Mouse (Mus musculus) gastrocnemius, adult 2 months (tissue): ENCODE measurements around the gene Eif1b. TPM values are rescaled to one million over a fixed set of nuclear protein-coding genes. Genes with fewer than 3 reads are reported as not detected.
A peak's percentile ranks its signal among the peaks of the same experiment; 100 is the strongest.

Experiments
- DNase-seq: peaks from one replicate; pipeline ENCODE4 v3.0.0; 2022
- H3K27ac ChIP-seq: fragments of 200-600 bp; 2 replicates; pipeline ENCODE4 v1.8.1; 2022; ENCODE audit warnings: mild to moderate bottlenecking
- H3K4me3 ChIP-seq: fragments of 200-600 bp; 2 replicates; pipeline ENCODE4 v1.8.1; 2022; ENCODE audit warnings: mild to moderate bottlenecking, moderate library complexity
- CTCF ChIP-seq: fragments of 200-600 bp; IDR thresholded peaks from 2 replicates; pipeline ENCODE4 v1.8.1; 2022; ENCODE audit warnings: antibody characterized with exemption, mild to moderate bottlenecking, moderate library complexity
- intact Hi-C: fragments of 180-260 bp; cut with DNase I; formaldehyde crosslinking; loops from one replicate; pipeline ENCODE4 v1.15.1; 2025
- total RNA-seq, 2 experiments: library from RNA; stranded (reverse); gene quantifications; 2 replicates each; pipeline ENCODE4 v1.2.3; 2021

Gene Eif1b
- total RNA-seq, 2 experiments from 2014 or later, result 39.9 to 46.4 TPM

DNA sequence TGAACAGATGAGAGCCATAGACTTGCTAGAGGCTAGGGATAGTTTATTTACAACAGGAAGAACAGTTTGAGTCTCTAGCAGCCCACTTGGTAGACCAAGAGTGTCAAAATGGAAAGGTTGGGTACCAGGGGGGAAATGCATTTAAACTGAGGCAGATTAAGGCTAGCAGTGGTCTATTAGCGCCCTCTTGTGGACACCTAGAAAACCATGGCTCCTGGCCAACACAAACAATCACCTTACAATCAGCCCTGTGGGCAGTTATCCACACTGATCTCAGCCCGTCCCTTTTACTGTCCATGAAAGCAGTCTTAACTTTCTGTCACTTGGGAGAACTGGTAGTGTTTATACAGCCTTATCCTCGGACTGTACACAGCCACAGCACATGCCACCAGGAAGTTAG, 4.7 kb downstream of the Eif1b start:
- H3K4me3 ChIP-seq, result no peak overlapping the region
- intact Hi-C loops, result loop anchor here (1.0 to 2.0 kb wide), 2 partner anchors 62 to 74 kb away; partner anchors contain the start of gene Rpl14
- no peak overlapping the region for H3K27ac ChIP-seq
- TF ChIP-seq CTCF, result peak; percentile 81
- DNase-seq, result peak; percentile 60

DNA sequence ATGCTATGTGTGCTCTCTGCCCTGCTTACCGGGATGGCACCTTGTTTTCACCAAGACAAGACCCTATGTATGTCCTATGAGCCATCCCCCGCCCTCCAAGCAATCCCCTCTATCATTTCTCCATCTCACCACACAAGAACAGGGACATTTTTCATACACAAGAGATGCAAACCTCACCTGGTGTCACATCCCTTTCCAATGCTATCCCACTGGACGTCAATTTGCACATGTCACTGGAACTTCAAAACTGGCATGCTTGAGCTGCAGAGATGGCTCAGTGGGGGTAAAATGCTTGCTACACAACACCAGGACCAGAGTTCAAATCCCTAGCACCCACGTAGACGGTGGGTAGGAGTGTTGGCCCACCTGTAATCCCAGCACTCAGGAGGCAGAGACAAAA, 6.0 kb downstream of the Eif1b start:
- TF ChIP-seq CTCF, result no peak
- intact Hi-C loops, result loop anchor here (2.0 kb wide), 1 partner anchor 73 kb away; the partner anchor contains the start of gene Rpl14
- DNase-seq, result no peak

DNA sequence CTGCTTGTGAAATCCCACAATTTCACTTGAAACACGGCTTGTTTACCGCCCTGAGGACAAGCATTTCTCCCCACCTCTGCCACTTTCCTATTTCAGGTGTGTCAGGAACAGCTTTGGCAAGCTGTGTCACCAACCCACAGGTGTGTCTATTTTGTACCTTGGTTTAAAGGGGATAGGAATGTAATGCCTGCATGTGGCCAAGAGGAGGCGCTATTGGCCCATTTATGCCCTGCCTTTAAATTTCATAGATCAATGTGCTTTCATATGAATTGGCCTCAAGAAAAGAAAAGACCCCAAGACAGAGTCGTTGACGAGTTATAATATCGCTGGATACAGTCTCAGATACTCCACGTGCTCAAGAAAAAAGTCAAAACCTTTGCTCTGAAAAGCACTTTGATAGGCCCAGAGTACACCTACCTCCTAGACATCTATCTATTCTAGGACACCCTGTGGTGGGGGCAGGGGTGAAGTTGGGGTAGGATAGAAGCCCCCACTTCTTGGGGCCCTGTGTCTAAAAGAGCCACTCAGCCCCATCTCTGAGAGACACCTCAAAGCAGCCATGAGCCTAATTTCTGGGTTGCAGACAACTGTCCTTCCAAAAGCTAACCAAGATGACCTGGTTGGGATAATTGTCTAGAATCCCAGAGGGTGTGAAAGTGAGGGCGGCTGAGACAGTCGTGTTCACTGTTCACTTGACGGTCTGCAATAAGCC, 9.3 kb downstream of the Eif1b start:
- H3K4me3 ChIP-seq, result no peak overlapping the region
- peak; percentile 43 for TF ChIP-seq CTCF
- intact Hi-C loops, result loop anchor here (5.0 kb wide), 1 partner anchor 369 kb away; no protein-coding TSS in a partner anchor
- DNase-seq, result no peak
- H3K27ac ChIP-seq, result no peak overlapping the region

More for the DNA sequence above, 6.0 kb downstream of the Eif1b start:
- Histone ChIP-seq H3K4me3 (no peak overlapping the region), H3K27ac (no peak overlapping the region)

DNA sequence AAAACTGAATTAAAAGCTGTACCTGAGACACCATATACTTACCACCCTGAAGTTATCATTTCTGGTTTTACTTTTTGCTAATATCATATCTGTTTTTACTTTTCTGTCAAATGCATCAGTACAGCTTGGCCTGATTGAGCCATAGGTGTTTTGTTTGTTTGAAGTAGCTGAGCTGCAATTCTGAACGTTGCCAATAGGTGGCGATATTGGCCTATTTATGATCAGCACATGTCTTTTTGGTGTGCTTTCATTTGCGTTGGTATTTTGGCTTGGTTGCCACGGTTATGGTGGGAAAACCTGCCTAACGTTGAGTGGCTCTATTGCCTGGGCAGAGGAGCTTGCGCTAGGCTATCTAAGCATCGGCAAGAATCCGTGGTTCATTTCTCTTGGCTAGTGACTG, 10.0 kb downstream of the Eif1b start:
- intact Hi-C loops, result loop anchor here (1.0 to 5.0 kb wide), 3 partner anchors 84 to 370 kb away; no protein-coding TSS in a partner anchor
- no peak overlapping the region for H3K4me3 ChIP-seq
- H3K27ac ChIP-seq, result no peak overlapping the region
- DNase-seq, result peak; percentile 67
- TF ChIP-seq CTCF, result peak; percentile 79

DNA sequence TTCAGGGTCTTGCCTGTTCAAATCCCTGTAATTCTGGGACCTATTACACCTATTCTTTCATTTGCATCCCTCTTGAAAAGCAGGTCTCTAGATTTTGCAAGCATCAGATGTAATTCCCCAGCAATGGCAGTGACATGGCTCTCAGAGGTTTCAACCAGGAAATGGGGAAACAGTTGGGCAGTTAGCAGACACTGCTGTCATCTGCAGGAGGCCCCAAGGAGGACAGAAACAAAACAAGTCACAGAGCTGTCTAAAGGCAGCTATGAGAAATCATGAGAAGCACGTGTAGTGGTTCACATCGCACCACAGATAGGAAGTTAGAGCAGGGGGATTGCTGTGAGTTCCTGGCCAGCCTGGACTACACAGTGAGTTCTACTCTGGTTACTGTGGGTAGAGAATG, 12.4 kb downstream of the Eif1b start:
- DNase-seq, result no peak
- Histone ChIP-seq H3K4me3 (no peak overlapping the region), H3K27ac (no peak overlapping the region)
- no peak for TF ChIP-seq CTCF
- intact Hi-C loops, result loop anchor here (5.0 kb wide), 1 partner anchor 372 kb away; no protein-coding TSS in a partner anchor

DNA sequence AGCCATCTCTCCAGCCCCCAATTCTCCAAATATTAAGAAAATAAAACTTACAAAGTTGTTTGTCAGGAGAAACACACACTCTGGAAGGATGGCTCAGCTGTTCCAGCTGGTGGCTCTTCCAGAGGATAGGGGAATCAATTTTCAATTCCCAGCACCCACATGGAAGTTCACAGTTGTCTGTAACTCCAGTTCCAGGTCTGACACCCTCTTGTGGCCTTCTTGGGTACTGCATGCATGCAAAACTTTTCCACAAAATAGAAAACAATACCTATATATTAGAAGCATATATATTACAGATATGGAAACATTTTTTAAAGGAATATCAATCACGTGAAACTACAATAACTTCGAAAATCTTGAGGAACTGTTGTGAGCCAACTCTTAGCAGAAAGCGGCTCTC, 19.7 kb downstream of the Eif1b start:
- peak; percentile 75 for TF ChIP-seq CTCF
- intact Hi-C loops, result no loop called here
- no peak overlapping the region for H3K4me3 ChIP-seq
- DNase-seq, result no peak
- no peak overlapping the region for H3K27ac ChIP-seq

DNA sequence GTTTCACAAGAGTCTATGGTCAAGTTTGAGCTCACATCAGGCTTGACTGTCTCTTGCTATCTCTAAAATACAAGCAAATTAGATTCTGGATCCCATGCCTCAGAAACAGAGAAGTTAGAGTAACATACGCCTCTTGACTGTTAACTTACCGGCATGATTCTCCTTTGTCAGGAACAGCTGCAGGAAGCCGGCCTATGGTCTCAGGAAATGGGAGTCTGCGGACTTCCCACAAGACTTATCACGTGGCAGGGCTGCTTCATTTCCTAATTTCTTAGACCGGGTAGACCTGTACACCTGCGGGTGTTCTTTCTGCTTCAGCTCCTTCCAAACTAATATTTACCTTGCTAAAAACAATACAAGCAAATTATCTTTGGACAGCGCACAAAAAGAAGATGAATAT, 24.7 kb downstream of the Eif1b start:
- no peak for TF ChIP-seq CTCF
- intact Hi-C loops, result no loop called here
- H3K27ac ChIP-seq, result no peak overlapping the region
- H3K4me3 ChIP-seq, result no peak overlapping the region
- no peak for DNase-seq

DNA sequence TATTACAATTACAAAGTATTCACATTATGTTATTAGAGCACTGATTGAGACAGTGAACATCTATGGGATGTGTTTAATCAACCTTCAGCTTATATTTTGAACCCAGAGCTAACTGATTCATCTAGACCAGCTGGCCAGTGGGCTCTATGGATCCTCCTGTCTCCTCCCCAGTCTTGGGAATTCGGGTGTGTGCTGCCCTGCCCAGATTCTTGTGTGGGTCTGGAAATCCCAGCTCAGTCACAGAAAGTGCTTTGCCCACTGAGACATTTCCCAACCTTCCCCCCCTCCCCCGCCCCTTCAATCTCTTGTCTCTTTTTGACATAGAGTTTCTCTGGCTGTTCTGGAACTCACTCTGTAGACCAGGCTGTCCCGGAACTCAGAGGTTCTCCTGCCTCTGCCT, 26.9 kb downstream of the Eif1b start:
- no peak overlapping the region for H3K27ac ChIP-seq
- no peak for TF ChIP-seq CTCF
- no peak overlapping the region for H3K4me3 ChIP-seq
- intact Hi-C loops, result no loop called here
- DNase-seq, result no peak

DNA sequence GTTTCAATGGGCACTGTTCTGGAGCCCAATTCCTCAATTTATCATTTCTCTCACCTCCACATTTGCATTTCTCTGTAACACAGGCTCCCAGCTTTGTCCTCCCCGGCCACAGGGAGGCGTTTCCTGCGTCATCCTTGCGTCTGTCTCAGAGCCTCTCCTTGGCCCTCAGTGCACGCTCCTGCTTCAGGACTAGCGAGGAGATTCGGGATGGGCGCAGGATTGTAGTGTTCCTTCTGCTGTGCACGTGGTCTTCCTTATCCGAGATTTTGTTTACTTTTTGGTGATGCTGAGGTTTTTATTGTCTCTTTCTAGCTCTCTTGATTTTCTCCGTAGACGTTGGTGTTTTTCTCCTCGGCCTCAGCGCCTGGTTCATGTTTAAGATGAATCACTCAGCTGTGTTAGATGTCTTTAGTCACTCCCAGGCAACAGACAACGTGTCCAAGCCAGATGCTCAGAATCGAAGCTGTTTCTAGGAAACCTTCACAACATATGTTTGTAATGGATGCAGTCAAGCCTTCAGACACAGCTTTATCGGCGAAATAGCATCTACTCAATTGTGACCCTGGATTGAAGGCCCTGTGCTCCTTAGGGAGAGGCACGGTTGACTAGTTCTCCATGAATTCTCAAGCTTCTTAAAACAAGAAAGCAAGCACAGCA, 27.6 kb downstream of the Eif1b start:
- TF ChIP-seq CTCF, result no peak
- no peak for DNase-seq
- no peak overlapping the region for H3K4me3 ChIP-seq
- intact Hi-C loops, result no loop called here
- no peak overlapping the region for H3K27ac ChIP-seq

DNA sequence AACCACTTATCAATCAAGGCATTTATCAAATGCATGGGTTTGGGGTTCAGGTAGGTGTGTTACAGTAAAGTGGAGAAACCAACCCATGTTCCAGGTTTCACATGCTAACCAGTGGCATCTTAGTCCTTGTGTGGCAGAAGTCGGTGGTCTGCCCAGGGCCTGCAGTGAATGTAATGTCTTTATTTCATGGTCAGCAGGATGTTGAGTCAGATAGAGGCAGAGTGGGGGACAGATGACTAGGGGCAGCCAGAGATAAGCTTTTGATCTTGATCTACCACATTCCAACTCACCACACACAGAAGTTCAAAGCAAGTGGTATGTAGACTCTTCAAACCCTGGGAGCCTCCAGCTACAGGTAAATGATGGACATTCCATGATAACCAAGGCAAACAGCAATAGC, 29.1 kb downstream of the Eif1b start:
- no peak overlapping the region for H3K27ac ChIP-seq
- intact Hi-C loops, result no loop called here
- DNase-seq, result no peak
- no peak for TF ChIP-seq CTCF
- H3K4me3 ChIP-seq, result no peak overlapping the region

DNA sequence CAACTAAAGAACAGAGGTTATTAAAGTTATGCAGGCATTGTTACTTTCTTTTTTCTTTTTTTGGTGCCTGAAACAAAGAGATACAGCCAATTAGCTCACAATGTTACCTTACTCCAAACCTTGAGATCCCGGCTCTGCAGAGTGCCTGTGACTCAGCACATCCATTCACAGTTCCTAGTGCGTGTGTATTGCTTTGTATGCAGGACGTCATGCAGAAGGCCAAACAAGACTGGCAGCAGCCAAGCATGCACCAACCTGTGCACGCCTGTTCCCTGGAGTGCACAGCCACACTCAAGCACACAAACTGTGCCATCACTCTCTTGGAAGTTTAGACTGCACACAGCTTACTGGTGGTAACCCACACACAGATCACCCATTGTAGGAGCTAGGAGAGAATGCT, 35.2 kb downstream of the Eif1b start:
- TF ChIP-seq CTCF, result no peak
- DNase-seq, result no peak
- intact Hi-C loops, result no loop called here
- H3K4me3 ChIP-seq, result no peak overlapping the region
- H3K27ac ChIP-seq, result no peak overlapping the region

DNA sequence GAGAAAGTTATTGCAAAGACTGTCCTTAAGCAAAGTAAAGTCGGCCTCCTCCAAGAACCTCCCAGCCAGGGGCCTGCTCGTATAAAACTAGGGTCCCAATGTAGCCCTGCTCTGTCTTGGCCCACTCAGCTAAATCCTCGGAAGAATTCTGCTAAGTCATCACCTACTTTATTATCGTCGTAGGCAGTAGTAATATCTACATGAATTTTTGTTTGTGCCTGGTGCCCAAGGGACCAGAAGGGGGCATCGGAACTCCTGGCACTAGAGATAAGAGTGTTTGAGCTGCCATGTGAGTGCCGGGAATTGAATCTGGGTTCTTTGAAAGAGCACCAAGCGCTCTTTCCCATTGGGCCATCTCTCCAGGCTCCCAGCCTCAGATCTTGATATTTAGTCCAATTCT, 35.9 kb downstream of the Eif1b start:
- DNase-seq, result no peak
- no peak overlapping the region for H3K4me3 ChIP-seq
- no peak for TF ChIP-seq CTCF
- H3K27ac ChIP-seq, result no peak overlapping the region
- intact Hi-C loops, result no loop called here

DNA sequence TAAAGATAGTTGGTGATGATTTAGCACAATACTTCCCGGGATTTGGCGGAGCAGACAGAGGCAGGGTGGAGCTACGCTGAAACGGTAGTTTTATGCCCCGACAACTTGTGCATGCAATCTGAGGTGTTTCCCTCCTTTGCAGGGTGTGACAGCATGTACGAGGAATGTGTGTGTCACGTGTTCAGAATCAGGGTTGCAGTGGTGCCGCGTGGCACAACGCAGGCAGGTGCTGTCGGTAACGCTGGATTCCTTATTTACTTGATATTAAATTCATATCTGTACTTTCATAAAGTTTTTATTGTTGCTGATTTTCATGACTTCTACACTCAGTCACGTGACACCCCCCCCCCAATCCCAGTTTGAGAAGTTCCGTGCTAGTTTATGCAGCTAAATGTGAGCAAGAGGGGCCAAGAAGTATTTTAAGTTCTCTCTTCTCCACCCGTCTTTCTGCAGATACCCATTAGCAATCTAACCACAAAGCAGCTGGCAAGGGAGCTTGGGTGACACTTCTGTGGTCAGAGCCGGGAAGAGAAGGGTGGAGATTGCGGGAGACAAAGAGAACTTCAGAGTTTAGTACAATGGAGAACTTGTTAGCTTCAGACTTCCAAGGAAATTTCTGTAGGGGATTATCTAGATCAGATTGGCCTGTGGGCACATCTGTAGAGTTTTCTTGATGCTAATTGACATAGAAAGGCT, 36.9 kb downstream of the Eif1b start:
- no peak overlapping the region for H3K27ac ChIP-seq
- intact Hi-C loops, result no loop called here
- no peak for DNase-seq
- no peak for TF ChIP-seq CTCF
- H3K4me3 ChIP-seq, result no peak overlapping the region
